Mouse (Mus musculus) adrenal gland, postnatal 4 days (tissue): ENCODE measurements around the gene Gm5767. TPM values are rescaled to one million over a fixed set of nuclear protein-coding genes. Genes with fewer than 3 reads are reported as not detected.
"Not testable (repeated sequence)": the region's sequence is repeated elsewhere in the genome, so short reads cannot be mapped to it uniquely, and the experiment has no call there.

ENCODE experiments used
- DNase-seq, 2 experiments: peaks; one replicate each; pipeline ENCODE4 v3.0.0; 2021 to 2022; ENCODE audit warnings: low spot score in 2 of 2, mixed read lengths in 2 of 2
- total RNA-seq, 2 experiments: library from RNA; stranded (reverse); gene quantifications; 2 replicates each; pipeline ENCODE4 v1.2.3; 2021

Gm5767 gene
- total RNA-seq, 2 experiments from 2014 or later, result not detected

GRCm38 (mm10) chr16:8711998-8712397 is 31.4 kb downstream of the Gm5767 start:
- no peak for DNase-seq

DNA sequence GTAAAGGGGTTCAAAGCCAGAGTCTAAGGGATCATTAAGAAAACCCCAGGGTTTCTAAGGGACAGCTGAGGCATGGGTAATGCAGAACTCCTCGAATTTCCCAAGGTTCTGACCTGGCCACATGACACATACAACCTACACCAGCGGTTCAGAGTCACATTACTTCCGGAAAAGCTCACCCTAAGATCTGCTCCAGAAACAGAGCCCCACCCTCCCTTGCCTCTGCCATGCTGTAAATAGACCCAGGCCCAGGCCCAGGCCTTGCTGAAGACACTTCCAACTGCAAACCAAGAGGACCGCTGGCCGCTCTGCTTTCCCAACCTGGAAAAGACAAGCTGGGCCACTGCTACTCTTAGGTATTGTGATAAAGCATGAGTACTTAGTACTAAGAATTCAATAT is 34.3 kb downstream of the Gm5767 start:
- DNase-seq, result no peak

GRCm38 (mm10) chr16:8715513-8716080 is 35.0 kb downstream of the Gm5767 start:
- DNase-seq, result no peak

DNA sequence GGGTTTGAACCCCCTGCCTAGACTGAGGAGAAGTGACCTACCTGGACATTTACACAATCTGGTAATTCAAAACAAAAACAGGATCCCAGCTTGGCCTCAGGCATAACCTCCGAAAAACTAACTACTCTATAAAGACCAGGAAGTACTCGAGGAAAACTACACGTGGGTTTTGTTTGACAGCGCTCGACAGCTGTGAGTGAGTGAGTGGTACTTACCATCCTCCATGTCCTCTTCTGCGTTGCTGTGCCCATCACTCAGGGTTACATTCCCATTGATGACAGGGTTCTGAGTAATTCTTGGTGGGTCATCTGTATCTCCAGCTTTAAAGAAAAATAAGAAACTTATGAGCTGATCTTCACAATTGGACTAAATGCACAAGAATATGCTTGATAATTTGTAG is 35.7 kb downstream of the Gm5767 start:
- DNase-seq, result no peak

GRCm38 (mm10) chr16:8717744-8718143 is 37.2 kb downstream of the Gm5767 start:
- DNase-seq, result no peak

GRCm38 (mm10) chr16:8720447-8720846 is 39.9 kb downstream of the Gm5767 start:
- DNase-seq, result no peak

- no peak for DNase-seq
These were observed 43.5 kb downstream of the Gm5767 start for GRCm38 (mm10) chr16:8724031-8724430.

GRCm38 (mm10) chr16:8725807-8726206 is 45.2 kb downstream of the Gm5767 start:
- no peak for DNase-seq

DNA sequence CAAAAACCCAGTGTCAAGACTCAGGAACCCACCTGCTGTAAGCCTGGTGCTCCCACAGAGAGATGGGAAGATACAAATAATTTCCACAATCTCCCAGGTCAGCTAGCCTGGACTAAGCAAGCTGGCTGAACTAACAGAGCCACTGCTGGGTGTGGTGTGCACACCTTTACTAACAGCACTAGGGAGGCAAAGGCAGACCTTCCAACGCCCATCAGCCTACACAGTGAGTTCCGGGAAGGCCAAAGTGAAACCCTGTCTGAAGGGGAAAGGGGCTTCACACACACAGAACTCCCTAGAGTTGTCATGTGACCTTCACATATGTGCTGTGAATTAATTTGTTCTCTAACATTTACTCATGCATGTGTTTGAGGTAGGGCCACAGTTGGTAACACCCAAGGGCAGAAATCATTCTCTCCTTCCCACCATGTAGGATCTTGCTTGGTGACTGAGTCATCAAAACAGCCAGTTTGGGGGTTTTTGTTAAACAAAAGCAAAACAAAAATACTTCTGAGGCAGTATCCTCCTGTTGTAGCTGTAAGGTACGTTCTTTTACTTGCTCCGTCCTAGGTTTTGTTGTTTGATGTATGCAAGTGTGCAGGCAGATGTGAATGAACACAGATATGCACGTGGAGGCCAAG is 47.7 kb downstream of the Gm5767 start:
- DNase-seq, result no peak

GRCm38 (mm10) chr16:8731630-8732029 is 51.1 kb downstream of the Gm5767 start:
- DNase-seq, result no peak

DNA sequence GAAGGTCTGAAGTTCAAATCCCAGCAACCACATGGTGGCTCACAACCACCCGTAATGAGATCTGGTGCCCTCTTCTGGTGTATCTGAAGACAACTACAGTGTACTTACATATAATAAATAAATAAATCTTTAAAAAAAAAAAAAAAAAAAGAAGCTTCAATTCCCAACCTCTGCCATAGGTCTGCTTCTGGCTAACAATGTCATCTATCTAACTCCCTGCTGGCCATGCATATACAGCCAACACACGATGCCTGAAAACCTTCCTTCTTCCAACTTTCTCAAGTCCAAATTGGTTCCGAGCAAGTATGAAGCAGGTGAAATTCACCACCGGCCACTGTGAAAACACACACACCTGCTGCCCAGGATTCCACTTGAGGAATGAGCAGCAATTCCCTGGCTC is 51.9 kb downstream of the Gm5767 start:
- not testable (repeated sequence) for DNase-seq

Other genes starting within 250 kb of the Gm5767 start
- gene Mettl22, start 210.0 kb upstream of the Gm5767 start, total RNA-seq, result 10 to 100 TPM; 28.6 to 31.2 TPM
- gene Abat, start 167.3 kb upstream of the Gm5767 start, total RNA-seq, result 10 to 100 TPM; 41.8 TPM
- gene Pmm2, start 43.1 kb upstream of the Gm5767 start, total RNA-seq, result 10 to 100 TPM; 78.2 to 82.1 TPM
- gene Tmem186, start 43.1 kb upstream of the Gm5767 start, total RNA-seq, result 10 to 100 TPM; 18.2 to 20.8 TPM
- 10 to 100 TPM; 78.2 to 81.1 TPM for gene Carhsp1, start 8.6 kb upstream of the Gm5767 start, total RNA-seq
- gene Usp7, start 111.5 kb downstream of the Gm5767 start, total RNA-seq, result 100 to 1,000 TPM; 142 to 178 TPM
- 10 to 100 TPM; 80.3 to 82.8 TPM for gene 1810013L24Rik, start 149.3 kb downstream of the Gm5767 start, total RNA-seq